Mouse (Mus musculus): ENCODE measurements at regions not wholly inside any gene's neighbourhood (a gene's known extent, or its start where the extent isn't known, plus 50 kb on each side); places are given as distances from the start of the nearest gene placed in this dataset.

DNA sequence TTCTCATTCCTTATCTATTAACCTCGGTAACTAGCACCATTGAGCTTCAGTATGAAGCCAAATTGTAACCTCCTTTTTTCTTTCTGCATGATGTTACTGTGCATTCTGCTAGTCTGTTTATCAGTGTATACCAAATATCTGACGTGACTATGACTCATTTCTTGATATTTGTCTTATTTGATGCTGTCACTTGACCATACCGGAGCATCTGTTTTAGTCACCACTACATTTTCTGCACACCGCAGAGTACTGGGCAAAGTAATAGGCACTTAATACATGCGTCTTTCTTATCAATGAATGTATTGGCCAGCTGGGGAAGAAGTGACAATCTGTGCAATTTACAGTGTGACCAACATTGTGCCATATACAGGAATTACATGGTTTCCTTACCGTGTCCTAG lies 289.0 kb downstream of the Ets1 start:
- TF ChIP-seq CTCF (IDR thresholded peaks at IDR 0.05) (no peak), POLR2A (IDR thresholded peaks at IDR 0.05; ENCODE audit: insufficient read depth, low read depth, low read length) (no peak), EP300 (IDR thresholded peaks at IDR 0.05; ENCODE audit: insufficient read depth, low read depth, low read length) (no peak)

All from heart, adult 2 months (tissue).